Mouse (Mus musculus) lung, embryonic 16.5 days (tissue): ENCODE results near the gene Nosip. TPM values are rescaled to one million over a fixed set of nuclear protein-coding genes. Genes with fewer than 3 reads are reported as not detected.
A peak's percentile ranks its signal among the peaks of the same experiment; 100 is the strongest.

Experiments
- ATAC-seq: fragments of 200-750 bp; cut with Nextera tagmentation; 2 replicates; pipeline ENCODE4 v1.8.0; 2017; ENCODE audit warnings: low read depth, mild to moderate bottlenecking, moderate library complexity
- H3K27ac ChIP-seq: fragments of 300-500 bp; sonication (generic); 2 replicates; pipeline ENCODE4 v1.5.1; 2014; ENCODE audit warnings: mild to moderate bottlenecking, control low read depth, low read length
- H3K27me3 ChIP-seq: fragments of 300-500 bp; sonication (generic); 2 replicates; pipeline ENCODE4 v1.6.1; 2014; ENCODE audit warnings: low read depth, low read length, mixed read lengths; ENCODE audit not compliant: control insufficient read depth, insufficient read depth
- H3K36me3 ChIP-seq: fragments of 300-500 bp; sonication (generic); 2 replicates; pipeline ENCODE4 v1.6.1; 2014; ENCODE audit warnings: low read length; ENCODE audit not compliant: control insufficient read depth, insufficient read depth
- H3K4me1 ChIP-seq: fragments of 300-500 bp; sonication (generic); replicated peaks from 2 replicates; pipeline ENCODE4 v1.6.1; 2014; ENCODE audit warnings: low read length, mixed read lengths; ENCODE audit not compliant: control insufficient read depth, insufficient read depth
- H3K4me2 ChIP-seq: fragments of 300-500 bp; sonication (generic); 2 replicates; pipeline ENCODE4 v1.6.1; 2014; ENCODE audit warnings: low read depth, low read length, control low read depth
- H3K4me3 ChIP-seq: fragments of 300-500 bp; sonication (generic); 2 replicates; pipeline ENCODE4 v1.5.1; 2014; ENCODE audit warnings: mild to moderate bottlenecking, low read length, control low read depth
- H3K9ac ChIP-seq: fragments of 300-500 bp; sonication (generic); 2 replicates; pipeline ENCODE4 v1.6.1; 2014; ENCODE audit warnings: low read length, control low read depth
- H3K9me3 ChIP-seq: fragments of 300-500 bp; sonication (generic); 2 replicates; pipeline ENCODE4 v1.6.1; 2016; ENCODE audit warnings: low read length; ENCODE audit not compliant: control insufficient read depth
- WGBS: fragments of 180-500 bp; shearing (Covaris S2); extraction: QIAGEN DNeasy Blood & Tissue Kit; methylation state at CpG from one replicate; pipeline ENCODE4 v1.1.7; 2014; 5-methylcytosine and 5-hydroxymethylcytosine counted together
- polyA plus RNA-seq: library from polyadenylated mRNA; unstranded; fragments of >200 nt; fragmentation: Nextera tagmentation; extraction: Ambion mirVana; gene quantifications from 2 replicates; pipeline ENCODE4 v1.2.1, GENCODE M21; 2015

Gene Nosip
- 72.5 and 77.8 TPM in 2 replicates for polyA plus RNA-seq

- H3K4me1 ChIP-seq: peaks cover 12% of the 10 kb centered on the region
- H3K4me2 ChIP-seq: peak within 1 kb of the TSS; percentile 66
- WGBS: under 1% methylated on average over 31 of the region's 31 CpGs
- no peaks in the 10 kb centered on the region for H3K36me3 ChIP-seq
- peak within 1 kb of the TSS; percentile 95 for H3K27ac ChIP-seq
- H3K9ac ChIP-seq: peak within 1 kb of the TSS; percentile 77
- peak within 1 kb of the TSS; percentile 78 for H3K4me3 ChIP-seq
- ATAC-seq: peak; percentile 92
- no peaks in the 10 kb centered on the region for H3K27me3 ChIP-seq
- H3K9me3 ChIP-seq: no peaks in the 10 kb centered on the region
These were observed at the start of gene Nosip, which contains the start of gene Prrg2 for GRCm38 (mm10) chr7:45062239-45062835. Nosip (plus strand) TSS chr7:45062429. Prrg2 (minus strand) TSS chr7:45062677.

DNA sequence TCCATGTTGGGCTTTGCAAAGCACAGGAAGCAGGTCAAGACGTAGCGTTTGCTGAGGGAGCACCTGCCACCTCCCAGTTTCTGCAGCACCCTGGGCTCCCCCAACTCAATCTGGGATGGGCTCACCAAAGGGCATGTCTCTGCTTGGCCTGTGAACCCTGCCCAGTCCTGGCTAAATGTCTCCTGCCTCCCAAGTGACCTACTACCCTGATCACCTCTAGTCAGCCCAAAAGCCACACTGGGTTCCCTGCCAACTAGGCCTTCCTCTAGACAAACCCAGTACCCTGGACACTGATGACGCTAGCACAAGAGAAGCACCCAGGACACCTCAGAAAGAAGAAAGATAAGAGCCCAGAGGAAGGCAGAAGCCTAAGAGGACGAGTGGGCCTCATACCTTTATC is 49.4 kb upstream of the Nosip start:
- no peak for ATAC-seq
- Histone ChIP-seq H3K9ac (no peak overlapping the region), H3K4me1 (peaks cover 10% of the 10 kb centered on the region), H3K36me3 (peaks cover 36% of the 10 kb centered on the region), H3K27me3 (no peaks in the 10 kb centered on the region), H3K9me3 (no peaks in the 10 kb centered on the region), H3K4me2 (no peak overlapping the region), H3K4me3 (no peak overlapping the region), H3K27ac (no peak overlapping the region)
- WGBS: 77% methylated on average over 4 of the region's 4 CpGs

DNA sequence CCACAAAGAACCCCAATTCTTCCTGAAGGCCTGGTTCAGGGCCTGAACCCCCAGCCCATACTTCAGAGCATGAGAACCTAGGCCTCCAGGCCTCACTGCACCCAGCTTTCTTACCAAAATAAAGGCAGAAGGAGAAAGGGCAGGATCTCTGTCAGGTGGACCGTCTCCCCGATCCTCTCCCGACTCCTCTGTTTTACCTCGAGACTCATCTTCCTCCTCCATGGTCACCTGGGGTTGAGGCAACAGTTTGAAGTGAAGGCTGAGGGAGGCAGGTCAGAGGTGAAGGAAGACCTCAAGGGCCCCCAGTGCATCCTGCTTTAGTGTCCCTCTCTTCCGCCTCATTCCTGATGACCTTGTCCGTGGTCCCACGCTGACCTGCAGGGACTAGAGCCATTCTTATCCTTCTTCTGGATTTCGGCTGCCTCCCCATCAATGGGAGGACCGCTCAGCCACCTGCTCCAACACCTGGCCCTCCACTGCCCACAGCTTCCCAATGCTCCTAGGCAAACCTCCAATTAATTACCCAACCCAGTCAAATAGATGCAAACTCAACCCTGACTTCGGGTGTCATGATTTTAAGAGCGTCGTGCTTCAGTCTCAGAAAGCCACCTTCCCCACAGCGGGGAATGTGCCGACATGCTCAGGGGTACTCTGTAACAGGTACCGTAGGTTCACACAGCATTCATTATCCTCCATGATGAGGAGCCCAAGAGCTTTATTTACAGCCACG is 48.7 kb upstream of the Nosip start:
- ATAC-seq: no peak
- Histone ChIP-seq H3K4me3 (no peak overlapping the region), H3K9ac (no peak overlapping the region), H3K27ac (no peak overlapping the region), H3K27me3 (no peaks in the 10 kb centered on the region), H3K36me3 (peaks cover 29% of the 10 kb centered on the region), H3K4me1 (peaks cover 13% of the 10 kb centered on the region), H3K9me3 (no peaks in the 10 kb centered on the region), H3K4me2 (no peak overlapping the region)
- WGBS: 94% methylated on average over 16 of the region's 16 CpGs

- Histone ChIP-seq H3K4me2 (no peak overlapping the region), H3K27me3 (no peaks in the 10 kb centered on the region), H3K27ac (no peak overlapping the region), H3K36me3 (peaks cover 25% of the 10 kb centered on the region), H3K4me1 (peaks cover 18% of the 10 kb centered on the region), H3K4me3 (no peak overlapping the region), H3K9ac (no peak overlapping the region), H3K9me3 (no peaks in the 10 kb centered on the region)
- WGBS: 91% methylated on average over 3 of the region's 3 CpGs
- no peak for ATAC-seq
These were observed 48.2 kb upstream of the Nosip start for GRCm38 (mm10) chr7:45014096-45014451.

- no peak for ATAC-seq
- Histone ChIP-seq H3K4me2 (peak overlapping the region; percentile 79), H3K36me3 (peaks cover 16% of the 10 kb centered on the region), H3K9me3 (no peaks in the 10 kb centered on the region), H3K27ac (peak overlapping the region; percentile 85), H3K27me3 (no peaks in the 10 kb centered on the region), H3K9ac (peak overlapping the region; percentile 97), H3K4me1 (peaks cover 19% of the 10 kb centered on the region), H3K4me3 (peak overlapping the region; percentile 87)
- 0% methylated on average over 20 of the region's 20 CpGs for WGBS
These were observed 46.8 kb upstream of the Nosip start for GRCm38 (mm10) chr7:45015344-45015956.

- H3K27me3 ChIP-seq: no peaks in the 10 kb centered on the region
- under 1% methylated on average over 67 of the region's 69 CpGs for WGBS
- no peaks in the 10 kb centered on the region for H3K9me3 ChIP-seq
- peak within 1 kb of the TSS; percentile 97 for H3K9ac ChIP-seq
- peaks cover 19% of the 10 kb centered on the region for H3K4me1 ChIP-seq
- peak within 1 kb of the TSS; percentile 100 for H3K27ac ChIP-seq
- H3K36me3 ChIP-seq: peaks cover 16% of the 10 kb centered on the region
- peak within 1 kb of the TSS; percentile 87 for H3K4me3 ChIP-seq
- peak; percentile 87 for ATAC-seq
- peak within 1 kb of the TSS; percentile 79 for H3K4me2 ChIP-seq
These were observed 46.1 kb upstream of the Nosip start, which contains the start of gene Scaf1 for GRCm38 (mm10) chr7:45015957-45016612. Scaf1 (minus strand) TSS chr7:45016363.

DNA sequence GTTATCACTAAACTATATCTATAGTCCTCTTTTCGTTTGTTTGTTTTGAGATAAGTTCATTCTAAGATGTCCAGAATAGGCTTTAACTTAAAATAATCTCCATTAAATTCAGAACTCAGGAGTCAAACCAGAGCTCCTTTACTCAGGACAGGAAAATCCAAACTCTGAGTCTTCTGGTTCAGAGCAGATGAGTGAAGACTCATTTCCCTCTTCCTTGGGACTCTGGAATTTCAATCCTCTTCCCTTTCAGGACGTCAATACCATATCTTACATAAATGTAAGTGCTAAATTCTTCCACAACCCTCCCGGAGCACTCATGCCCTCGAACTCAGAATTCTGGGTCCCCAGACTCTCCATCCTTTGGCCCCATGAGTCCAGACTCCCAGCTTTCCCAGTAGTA is 45.5 kb upstream of the Nosip start:
- no peak for ATAC-seq
- WGBS: 1% methylated on average over 4 of the region's 4 CpGs
- peak overlapping the region; percentile 100 for H3K27ac ChIP-seq
- no peaks in the 10 kb centered on the region for H3K27me3 ChIP-seq
- no peaks in the 10 kb centered on the region for H3K9me3 ChIP-seq
- H3K36me3 ChIP-seq: peaks cover 10% of the 10 kb centered on the region
- H3K9ac ChIP-seq: peak overlapping the region; percentile 68
- peak overlapping the region; percentile 87 for H3K4me3 ChIP-seq
- peak overlapping the region; percentile 73 for H3K4me2 ChIP-seq
- peaks cover 19% of the 10 kb centered on the region for H3K4me1 ChIP-seq

DNA sequence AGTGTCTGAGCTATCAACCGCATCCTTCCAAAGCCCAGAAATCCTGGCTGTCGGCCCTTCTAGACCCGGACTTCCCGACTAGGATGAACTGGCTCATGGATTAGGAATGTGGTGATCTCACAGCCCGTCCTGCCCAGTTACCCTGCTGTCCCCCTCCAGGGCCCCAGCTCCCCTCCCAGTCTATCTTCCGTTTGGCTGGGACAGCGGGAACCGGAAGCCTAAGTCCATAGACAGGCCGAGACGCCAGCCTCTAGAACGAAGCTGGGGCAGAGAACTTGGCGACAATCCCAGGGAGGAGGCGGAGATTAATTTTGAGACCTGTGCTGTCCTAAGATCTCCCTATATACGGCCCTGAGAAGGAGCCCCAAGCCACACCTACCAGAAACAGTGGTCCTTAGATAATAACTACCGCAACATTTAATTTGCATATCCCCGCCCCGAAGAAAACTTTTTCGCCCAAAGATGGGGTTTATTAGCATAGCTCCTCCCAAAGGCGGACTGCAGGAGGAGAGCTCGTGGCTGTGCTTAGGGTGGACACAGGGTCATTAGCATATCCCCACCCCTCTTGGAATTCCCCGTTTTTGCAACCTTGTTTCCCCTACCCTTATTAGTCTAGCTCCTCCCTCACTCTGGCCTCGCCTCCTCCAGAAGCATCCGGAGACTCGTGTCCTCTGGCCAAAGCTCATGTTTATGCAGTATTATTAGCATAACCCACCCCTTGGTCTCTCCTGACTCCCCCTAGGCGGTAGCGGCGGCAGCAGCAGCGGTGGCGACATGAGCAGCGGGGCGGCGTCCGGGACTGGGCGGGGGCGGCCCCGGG is 44.8 kb upstream of the Nosip start, which contains the start of gene Rras:
Rras (plus strand) TSS at position 720 of the 820 bp plus-strand sequence.
- Histone ChIP-seq H3K27me3 (no peaks in the 10 kb centered on the region), H3K36me3 (peaks cover 4% of the 10 kb centered on the region), H3K9ac (peak within 1 kb of the TSS; percentile 78), H3K4me2 (peak within 1 kb of the TSS; percentile 73), H3K4me3 (peak within 1 kb of the TSS; percentile 87), H3K4me1 (peaks cover 19% of the 10 kb centered on the region), H3K27ac (peak within 1 kb of the TSS; percentile 100), H3K9me3 (no peaks in the 10 kb centered on the region)
- ATAC-seq: peak; percentile 90
- under 1% methylated on average over 32 of the region's 36 CpGs for WGBS
